In the genomic region with DNA sequence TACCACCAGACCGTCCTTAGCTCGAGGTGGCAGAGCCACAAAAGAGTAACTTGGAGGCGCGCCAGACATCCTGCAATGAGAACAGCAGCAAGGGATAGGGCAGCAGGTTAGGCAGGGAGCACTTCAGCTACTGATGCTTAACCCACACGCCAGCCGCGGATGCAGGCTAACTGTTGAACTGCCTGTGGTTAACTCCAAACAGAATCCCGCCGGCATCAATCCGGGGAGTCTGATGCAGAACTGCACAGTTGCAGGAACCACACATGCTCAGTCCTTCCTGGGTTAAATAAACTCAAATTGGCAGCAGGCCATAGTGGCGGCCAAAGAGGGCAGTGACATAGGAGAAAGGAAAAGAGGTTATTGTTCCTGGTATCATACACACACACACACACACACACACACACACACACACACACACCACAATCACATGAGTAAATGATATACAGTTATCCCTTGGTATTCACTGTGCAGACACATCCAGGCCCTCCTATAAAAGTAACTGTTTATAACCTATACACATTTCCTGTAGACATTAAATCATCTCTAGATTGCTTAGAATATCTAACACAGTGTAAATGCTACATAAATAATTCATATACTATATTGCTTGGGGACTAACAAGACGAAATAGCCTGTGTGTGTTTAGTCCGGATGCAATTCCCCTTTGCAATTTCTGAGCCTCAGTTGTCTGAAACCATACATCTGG, we compare ENCODE assay signal across 10 mouse cellular contexts. TPM values are rescaled to one million over a fixed set of nuclear protein-coding genes. Genes with fewer than 3 reads are reported as not detected.
DNase-seq lines count a peak whose midpoint lies in the region; ATAC-seq lines count a peak whose summit lies in the region.
"Had no signal": no experiment of that assay in that cellular context is flagged by ENCODE, and none has a peak within 500 bp of the region (broad histone marks: within the 10 kb centered on the region; RNA-seq: fewer than 3 reads in every experiment).

No protein-coding gene starts in this region.

- no peak for DNase-seq in heart, postnatal 25 days (ENCODE audit: low spot score)
- DNase-seq in neural tube, embryonic 11.5 days (ENCODE audit: low spot score): no peak
- DNase-seq in neural tube, embryonic 10.5 days (ENCODE audit: extremely low spot score, low spot score): no peak
- DNase-seq in forebrain, embryonic 14.5 days (ENCODE audit: low spot score): peak; percentile 54
- no peak for DNase-seq in urinary bladder, postnatal 10 days (ENCODE audit: low spot score)
- DNase-seq: right cerebral cortex, postnatal 25 days had no signal

- peaks cover 34% of the 10 kb centered on the region for H3K4me1 ChIP-seq in heart, embryonic 12.5 days (replicated peaks)
- H3K4me1 ChIP-seq in neural tube, embryonic 11.5 days (ENCODE audit: control insufficient read depth, insufficient read depth, low read length): peaks cover 6% of the 10 kb centered on the region; the same call in 1 of the 2 replicates
- peaks cover 43% of the 10 kb centered on the region for H3K4me1 ChIP-seq in forebrain, embryonic 14.5 days (ENCODE audit: control insufficient read depth, insufficient read depth, low read length)
- H3K4me1 ChIP-seq in midbrain, embryonic 15.5 days: peaks cover 29% of the 10 kb centered on the region

- 0 out of 2 replicates have a peak overlapping the region, but pooled peaks have one; percentile 8 for H3K27ac ChIP-seq in heart, embryonic 12.5 days (ENCODE audit: poor library complexity, severe bottlenecking)
- 0 out of 2 replicates have a peak overlapping the region, but pooled peaks have one; percentile 34 for H3K27ac ChIP-seq in neural tube, embryonic 11.5 days (ENCODE audit: low read depth, low read length)
- H3K27ac ChIP-seq in forebrain, embryonic 14.5 days (ENCODE audit: low read depth, low read length): 0 out of 2 replicates have a peak overlapping the region, but pooled peaks have one; percentile 9
- 0 out of 2 replicates have a peak overlapping the region, but pooled peaks have one; percentile 24 for H3K27ac ChIP-seq in midbrain, embryonic 15.5 days
- H3K27ac ChIP-seq: macrophage had no signal

- 0 out of 2 replicates have a peak overlapping the region, but pooled peaks have one; percentile 5 for H3K4me2 ChIP-seq in heart, embryonic 12.5 days
- no peak overlapping the region for H3K4me2 ChIP-seq in neural tube, embryonic 11.5 days (ENCODE audit: low read depth)
- no peak overlapping the region for H3K4me2 ChIP-seq in forebrain, embryonic 14.5 days (ENCODE audit: low read length)
- no peak overlapping the region for H3K4me2 ChIP-seq in midbrain, embryonic 15.5 days

- no peak overlapping the region for H3K9ac ChIP-seq in heart, embryonic 12.5 days
- H3K9ac ChIP-seq in neural tube, embryonic 11.5 days (ENCODE audit: low read length): no peak overlapping the region
- no peak overlapping the region for H3K9ac ChIP-seq in forebrain, embryonic 14.5 days (ENCODE audit: low read length)
- no peak overlapping the region for H3K9ac ChIP-seq in midbrain, embryonic 15.5 days

- 59% methylated on average over 13 of the region's 13 CpGs for WGBS in heart, embryonic 12.5 days
- 84% methylated on average over 13 of the region's 13 CpGs for WGBS in neural tube, embryonic 11.5 days
- 40% methylated on average over 13 of the region's 13 CpGs for WGBS in forebrain, embryonic 14.5 days
- WGBS in midbrain, embryonic 15.5 days: 62% methylated on average over 13 of the region's 13 CpGs

- peaks cover 4% of the 10 kb centered on the region for H3K36me3 ChIP-seq in heart, embryonic 12.5 days
- no peaks in the 10 kb centered on the region for H3K36me3 ChIP-seq in neural tube, embryonic 11.5 days (ENCODE audit: control insufficient read depth, insufficient read depth, low read length)
- H3K36me3 ChIP-seq in forebrain, embryonic 14.5 days (ENCODE audit: control insufficient read depth, insufficient read depth, low read length): peaks cover 23% of the 10 kb centered on the region
- H3K36me3 ChIP-seq in midbrain, embryonic 15.5 days (replicated peaks): peaks cover 5% of the 10 kb centered on the region

- H3K4me3 ChIP-seq in heart, embryonic 12.5 days: no peak overlapping the region
- no peak overlapping the region for H3K4me3 ChIP-seq in neural tube, embryonic 11.5 days (ENCODE audit: low read depth, low read length)
- no peak overlapping the region for H3K4me3 ChIP-seq in forebrain, embryonic 14.5 days (ENCODE audit: low read depth, low read length)
- H3K4me3 ChIP-seq in midbrain, embryonic 15.5 days: no peak overlapping the region

- intact Hi-C loops in heart, postnatal 25 days (cut with DNase I): no loop called here

- peaks cover 3% of the 10 kb centered on the region; the same call in 1 of the 2 replicates for H3K9me3 ChIP-seq in heart, embryonic 12.5 days (replicated peaks)
- no peaks in the 10 kb centered on the region for H3K9me3 ChIP-seq in neural tube, embryonic 11.5 days (ENCODE audit: control insufficient read depth, low read length)
- no peaks in the 10 kb centered on the region for H3K9me3 ChIP-seq in forebrain, embryonic 14.5 days (replicated peaks; ENCODE audit: control insufficient read depth, low read length)
- H3K9me3 ChIP-seq in midbrain, embryonic 15.5 days: no peaks in the 10 kb centered on the region

- peak; percentile 57; the same call in 1 of the 2 replicates for ATAC-seq in heart, embryonic 12.5 days (ENCODE audit: insufficient number of reproducible peaks, low FRiP score)
- ATAC-seq in neural tube, embryonic 11.5 days (ENCODE audit: insufficient read depth, low FRiP score, low TSS enrichment): no peak; the same call in 1 of the 2 replicates
- ATAC-seq in forebrain, embryonic 14.5 days: no peak
- 0 out of 2 replicates have a peak, but pooled peaks have one; percentile 31 for ATAC-seq in midbrain, embryonic 15.5 days (replicated peaks)
- no peak for ATAC-seq in megakaryocyte-erythroid progenitor cell, adult 5-6 weeks (replicated peaks; ENCODE audit: low FRiP score, low TSS enrichment, poor library complexity, severe bottlenecking)

- H3K27me3 ChIP-seq in heart, embryonic 12.5 days (replicated peaks): no peaks in the 10 kb centered on the region
- no peaks in the 10 kb centered on the region for H3K27me3 ChIP-seq in neural tube, embryonic 11.5 days (ENCODE audit: control insufficient read depth, insufficient read depth, low read length)
- no peaks in the 10 kb centered on the region for H3K27me3 ChIP-seq in forebrain, embryonic 14.5 days (replicated peaks; ENCODE audit: control insufficient read depth, insufficient read depth, low read length)
- no peaks in the 10 kb centered on the region for H3K27me3 ChIP-seq in midbrain, embryonic 15.5 days (replicated peaks)

RNA-seq across cellular contexts. Expression of gene Scrn1, which starts 17.8 kb away (rescaled TPM):
- polyA plus RNA-seq in heart, embryonic 12.5 days (2016; fragmentation: Nextera tagmentation; extraction: Ambion mirVana): 14.5 and 19.7 TPM in 2 replicates
- 10 to 100 TPM in 1 of 2 experiments, 1 to 10 TPM in 1; 9.2 to 12.0 TPM for total RNA-seq in heart, postnatal 25 days (2021)
- polyA plus RNA-seq in neural tube, embryonic 11.5 days (2014; fragmentation: Nextera tagmentation; extraction: Ambion mirVana): 59.2 and 66.7 TPM in 2 replicates
- polyA plus RNA-seq in forebrain, embryonic 14.5 days (2014; fragmentation: Nextera tagmentation; extraction: Ambion mirVana): 125 and 134 TPM in 2 replicates
- polyA plus RNA-seq in midbrain, embryonic 15.5 days (2015; fragmentation: Nextera tagmentation; extraction: Ambion mirVana): 119 and 123 TPM in 2 replicates
- not detected in 2 replicates for total RNA-seq in megakaryocyte-erythroid progenitor cell, adult 5-6 weeks (2014; fragmentation: Nextera tagmentation)
- not detected in 2 replicates for total RNA-seq in megakaryocyte-erythroid progenitor cell, adult 5-6 weeks (2017)
- polyA plus RNA-seq: macrophage had no signal

RNA-seq across cellular contexts. Expression of gene Plekha8, which starts 46.4 kb away (rescaled TPM):
- polyA plus RNA-seq in heart, embryonic 12.5 days (2016; fragmentation: Nextera tagmentation; extraction: Ambion mirVana): 13.2 and 13.9 TPM in 2 replicates
- 10 to 100 TPM; 10.6 TPM for total RNA-seq in heart, postnatal 25 days (2021)
- 21.4 and 22.0 TPM in 2 replicates for polyA plus RNA-seq in neural tube, embryonic 11.5 days (2014; fragmentation: Nextera tagmentation; extraction: Ambion mirVana)
- 11.8 and 13.0 TPM in 2 replicates for polyA plus RNA-seq in forebrain, embryonic 14.5 days (2014; fragmentation: Nextera tagmentation; extraction: Ambion mirVana)
- polyA plus RNA-seq in midbrain, embryonic 15.5 days (2015; fragmentation: Nextera tagmentation; extraction: Ambion mirVana): 9.5 and 10.5 TPM in 2 replicates
- 3.1 and 4.2 TPM in 2 replicates for total RNA-seq in megakaryocyte-erythroid progenitor cell, adult 5-6 weeks (2014; fragmentation: Nextera tagmentation)
- total RNA-seq in megakaryocyte-erythroid progenitor cell, adult 5-6 weeks (2017): 3.2 and 5.3 TPM in 2 replicates

RNA-seq across cellular contexts. Expression of gene Fkbp14, which starts 48.6 kb away (rescaled TPM):
- 27.2 and 28.4 TPM in 2 replicates for polyA plus RNA-seq in heart, embryonic 12.5 days (2016; fragmentation: Nextera tagmentation; extraction: Ambion mirVana)
- 10 to 100 TPM in 1 of 2 experiments, 1 to 10 TPM in 1; 8.2 to 10.4 TPM for total RNA-seq in heart, postnatal 25 days (2021)
- polyA plus RNA-seq in neural tube, embryonic 11.5 days (2014; fragmentation: Nextera tagmentation; extraction: Ambion mirVana): 20.7 and 21.5 TPM in 2 replicates
- 9.0 and 10.7 TPM in 2 replicates for polyA plus RNA-seq in forebrain, embryonic 14.5 days (2014; fragmentation: Nextera tagmentation; extraction: Ambion mirVana)
- polyA plus RNA-seq in midbrain, embryonic 15.5 days (2015; fragmentation: Nextera tagmentation; extraction: Ambion mirVana): 7.0 and 7.8 TPM in 2 replicates
- total RNA-seq in megakaryocyte-erythroid progenitor cell, adult 5-6 weeks (2014; fragmentation: Nextera tagmentation): 2.9 and 6.3 TPM in 2 replicates
- total RNA-seq in megakaryocyte-erythroid progenitor cell, adult 5-6 weeks (2017): 1.5 and 2.1 TPM in 2 replicates

Comparison
In these comparisons a context has a peak if more than half of its experiments do, and no peak if none do; other contexts are left out.
1. ATAC-seq: peak in heart, embryonic 12.5 days (single experiment) and midbrain, embryonic 15.5 days (single experiment); none in neural tube, embryonic 11.5 days (single experiment), forebrain, embryonic 14.5 days (single experiment) and megakaryocyte-erythroid progenitor cell, adult 5-6 weeks (single experiment).
2. Peak in every context shown above with its lines, with median percentiles within 50 percentile points of each other: H3K27ac ChIP-seq.